Mouse (Mus musculus) hindbrain, embryonic 14.5 days (tissue): ENCODE data around the gene Coq8b. TPM values are rescaled to one million over a fixed set of nuclear protein-coding genes. Genes with fewer than 3 reads are reported as not detected.

Experiments
- ATAC-seq: fragments of 200-750 bp; cut with Nextera tagmentation; 2 replicates; pipeline ENCODE4 v1.8.0; 2017; ENCODE audit warnings: moderate number of reproducible peaks, mild to moderate bottlenecking, moderate TSS enrichment, moderate library complexity; ENCODE audit not compliant: low FRiP score
- DNase-seq: peaks from one replicate; pipeline ENCODE4 v3.0.0-alpha.2; 2015; ENCODE audit warnings: low spot score
- H3K27ac ChIP-seq: fragments of 300-500 bp; sonication (generic); 2 replicates; pipeline ENCODE4 v1.5.1; 2014; ENCODE audit warnings: mild to moderate bottlenecking, moderate library complexity
- H3K27me3 ChIP-seq: fragments of 300-500 bp; sonication (generic); 2 replicates; pipeline ENCODE4 v1.6.1; 2014; ENCODE audit warnings: mild to moderate bottlenecking, low read length, mixed read lengths; ENCODE audit not compliant: control insufficient read depth, insufficient read depth
- H3K36me3 ChIP-seq: fragments of 300-500 bp; sonication (generic); replicated peaks from 2 replicates; pipeline ENCODE4 v1.6.1; 2014; ENCODE audit not compliant: control insufficient read depth, insufficient read depth
- H3K4me1 ChIP-seq: fragments of 300-500 bp; sonication (generic); replicated peaks from 2 replicates; pipeline ENCODE4 v1.6.1; 2014; ENCODE audit warnings: antibody characterized with exemption, low read length, mixed read lengths; ENCODE audit not compliant: control insufficient read depth, insufficient read depth
- H3K4me2 ChIP-seq: fragments of 300-500 bp; sonication (generic); replicated peaks from 2 replicates; pipeline ENCODE4 v1.6.1; 2014; ENCODE audit warnings: mild to moderate bottlenecking, moderate library complexity
- H3K4me3 ChIP-seq: fragments of 300-500 bp; sonication (generic); replicated peaks from 2 replicates; pipeline ENCODE4 v1.5.1; 2014; ENCODE audit warnings: mild to moderate bottlenecking, low read length
- H3K9ac ChIP-seq: fragments of 300-500 bp; sonication (generic); 2 replicates; pipeline ENCODE4 v1.6.1; 2014
- H3K9me3 ChIP-seq: fragments of 300-500 bp; sonication (generic); 2 replicates; pipeline ENCODE4 v1.6.1; 2016; ENCODE audit warnings: low read length; ENCODE audit not compliant: control insufficient read depth
- WGBS: fragments of 180-500 bp; shearing (Covaris S2); extraction: QIAGEN DNeasy Blood & Tissue Kit; methylation state at CpG from one replicate; pipeline ENCODE4 v1.1.7; 2014; 5-methylcytosine and 5-hydroxymethylcytosine counted together
- polyA plus RNA-seq: library from polyadenylated mRNA; unstranded; fragments of >200 nt; fragmentation: Nextera tagmentation; extraction: Ambion mirVana; gene quantifications from 2 replicates; pipeline ENCODE4 v1.2.1, GENCODE M21; 2014

Gene Coq8b
- polyA plus RNA-seq, 1 experiment from 2014 or later, result 17.8 TPM

DNA sequence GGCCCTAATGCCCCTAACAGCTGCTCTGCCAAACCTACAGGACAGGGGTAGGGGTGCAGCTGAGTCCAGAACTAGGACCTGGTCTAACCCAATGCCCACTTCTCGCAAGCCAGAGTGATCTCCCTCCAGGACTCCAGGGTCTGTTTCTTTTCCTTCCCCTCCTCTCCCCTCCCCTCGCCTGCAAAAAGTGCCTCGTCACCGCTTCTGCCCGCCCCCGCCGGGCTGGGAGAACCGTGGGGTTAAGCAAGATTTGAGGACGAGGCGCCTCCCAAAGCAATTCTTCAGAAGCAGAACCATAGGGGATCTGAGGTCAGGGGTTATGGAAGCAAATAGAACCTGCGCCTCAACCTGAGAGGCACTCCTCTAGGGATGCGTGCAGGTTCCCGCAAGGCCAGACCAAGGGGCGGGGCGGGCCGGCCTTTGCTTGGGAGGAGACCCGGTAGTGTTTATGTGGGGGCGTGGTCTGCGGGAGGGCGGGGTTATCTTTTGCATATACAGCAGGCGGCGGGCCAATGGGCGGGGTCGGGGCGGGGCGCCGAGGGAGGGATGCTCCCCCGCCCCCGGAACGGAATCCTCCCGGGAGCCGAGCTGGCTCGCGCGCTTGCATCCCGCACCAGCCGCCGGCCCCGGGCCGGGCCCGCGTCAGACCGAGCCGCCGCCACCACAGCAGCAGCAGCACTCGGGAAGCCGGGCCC is 25.5 kb downstream of the Coq8b start, which contains the start of gene Numbl:
TSS of gene Numbl (plus strand) at position 229 of the 695 bp plus-strand sequence.
- ATAC-seq (peak; percentile 75), DNase-seq (peak; percentile 93)
- H3K4me3 ChIP-seq, result peak within 1 kb of the TSS; percentile 68
- no peaks in the 10 kb centered on the region for H3K27me3 ChIP-seq
- H3K36me3 ChIP-seq, result peaks cover 19% of the 10 kb centered on the region
- H3K4me2 ChIP-seq, result peak within 1 kb of the TSS; percentile 78
- WGBS, result under 1% methylated on average over 46 of the region's 47 CpGs
- H3K4me1 ChIP-seq, result peaks cover 31% of the 10 kb centered on the region
- H3K9me3 ChIP-seq, result no peaks in the 10 kb centered on the region
- H3K27ac ChIP-seq, result peak within 1 kb of the TSS; percentile 90
- H3K9ac ChIP-seq, result peak within 1 kb of the TSS; percentile 95

DNA sequence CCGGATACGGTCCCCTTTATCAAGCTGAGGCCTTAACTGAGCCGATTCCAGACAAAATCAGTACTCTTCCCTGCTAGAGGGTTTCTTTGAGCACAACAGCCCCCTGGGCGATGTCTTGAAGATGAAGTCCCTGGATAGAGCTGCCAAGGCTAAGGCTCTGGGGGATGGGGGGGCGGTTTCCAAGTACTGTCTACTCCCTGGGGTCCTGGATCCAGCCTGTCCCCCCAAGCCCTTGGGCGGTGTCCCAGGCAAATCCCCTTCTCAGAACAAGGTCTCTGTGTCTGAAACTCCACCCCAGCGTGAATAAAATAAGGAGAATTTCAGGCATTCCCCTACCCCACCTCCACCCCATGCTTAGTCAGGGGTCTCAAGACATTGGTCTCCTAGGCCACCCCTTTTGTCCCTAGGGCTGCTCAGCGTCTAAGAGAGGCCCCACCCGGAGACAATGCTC is 26.5 kb downstream of the Coq8b start:
- Histone ChIP-seq H3K4me1 (peaks cover 31% of the 10 kb centered on the region), H3K27ac (peak overlapping the region; percentile 90), H3K36me3 (peaks cover 26% of the 10 kb centered on the region), H3K9ac (peak overlapping the region; percentile 95), H3K9me3 (no peaks in the 10 kb centered on the region), H3K4me3 (peak overlapping the region; percentile 68), H3K27me3 (no peaks in the 10 kb centered on the region), H3K4me2 (peak overlapping the region; percentile 78)
- DNase-seq, result no peak
- WGBS, result 1% methylated on average over 9 of the region's 9 CpGs
- ATAC-seq, result peak; percentile 13; the same call in 1 of the 2 replicates

DNA sequence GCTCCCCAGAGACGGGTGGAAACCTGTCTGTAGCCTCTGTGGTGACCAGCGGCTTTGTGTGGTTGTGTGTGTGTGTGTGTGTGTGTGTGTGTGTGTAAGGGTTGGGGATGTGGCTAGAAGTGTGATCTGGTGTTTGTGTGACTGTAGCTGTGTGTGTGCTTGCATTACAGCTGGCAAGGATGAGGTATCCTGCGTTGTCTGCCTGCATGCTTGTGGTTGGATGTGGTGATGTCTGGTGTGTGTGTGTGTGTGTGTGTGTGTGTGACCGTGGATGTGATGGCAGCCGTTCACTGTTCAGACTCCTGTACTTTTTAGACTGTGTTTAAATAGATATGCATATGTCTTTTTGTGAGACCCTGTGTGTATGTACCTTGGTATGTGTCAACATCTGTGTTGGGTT is 26.9 kb downstream of the Coq8b start:
- peaks cover 31% of the 10 kb centered on the region for H3K4me1 ChIP-seq
- DNase-seq, result peak; percentile 46
- H3K9ac ChIP-seq, result peak overlapping the region; percentile 95
- H3K4me2 ChIP-seq, result peak overlapping the region; percentile 78
- 8% methylated on average over 5 of the region's 5 CpGs for WGBS
- H3K27ac ChIP-seq, result peak overlapping the region; percentile 90
- no peak for ATAC-seq
- peak overlapping the region; percentile 68 for H3K4me3 ChIP-seq
- no peaks in the 10 kb centered on the region for H3K27me3 ChIP-seq
- H3K9me3 ChIP-seq, result no peaks in the 10 kb centered on the region
- H3K36me3 ChIP-seq, result peaks cover 30% of the 10 kb centered on the region

DNA sequence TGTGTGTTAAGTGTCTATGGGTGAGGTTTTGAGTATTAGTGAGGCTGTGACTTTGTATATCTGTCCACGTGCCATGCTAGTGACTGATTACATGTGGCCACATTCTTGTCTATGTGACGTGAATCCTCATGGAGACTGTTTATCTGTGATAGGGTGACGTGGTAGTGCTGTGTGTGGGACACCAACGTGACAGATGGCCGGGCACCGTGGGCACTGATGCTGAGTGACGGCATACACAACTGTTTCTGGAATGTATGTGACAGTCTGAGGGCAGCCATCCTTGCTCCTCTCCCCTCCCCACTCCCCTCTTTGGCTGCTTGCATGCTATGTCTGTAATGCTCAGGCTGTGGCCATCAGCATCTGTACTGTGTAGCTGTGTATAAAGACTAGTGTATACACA is 28.0 kb downstream of the Coq8b start:
- H3K4me2 ChIP-seq, result peak overlapping the region; percentile 78
- peak overlapping the region; percentile 68 for H3K4me3 ChIP-seq
- ATAC-seq (no peak), DNase-seq (no peak)
- H3K27ac ChIP-seq, result peak overlapping the region; percentile 90
- no peaks in the 10 kb centered on the region for H3K27me3 ChIP-seq
- H3K4me1 ChIP-seq, result peaks cover 31% of the 10 kb centered on the region
- peaks cover 41% of the 10 kb centered on the region for H3K36me3 ChIP-seq
- H3K9ac ChIP-seq, result peak overlapping the region; percentile 95
- H3K9me3 ChIP-seq, result no peaks in the 10 kb centered on the region
- 27% methylated on average over 7 of the region's 7 CpGs for WGBS

DNA sequence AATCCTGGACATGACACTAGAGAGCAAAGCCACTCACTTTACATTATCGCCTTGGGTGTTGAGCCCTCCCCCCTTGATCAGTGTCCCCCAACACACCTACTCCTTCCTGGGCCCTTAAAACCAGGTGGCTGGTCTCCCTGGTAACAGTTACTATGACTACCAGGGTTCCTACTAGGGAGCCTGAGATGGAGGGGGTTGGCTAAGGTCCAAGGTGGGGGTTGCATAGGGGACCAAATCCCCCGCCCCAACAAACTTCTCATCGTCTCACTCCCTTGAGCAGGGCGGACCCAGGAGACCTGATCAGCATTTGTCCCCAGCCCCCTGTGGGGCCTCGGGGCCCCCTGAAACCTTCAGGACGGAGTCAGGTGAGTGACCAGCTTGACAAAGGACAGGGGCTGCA is 29.1 kb downstream of the Coq8b start:
- no peak for DNase-seq
- no peaks in the 10 kb centered on the region for H3K27me3 ChIP-seq
- peaks cover 31% of the 10 kb centered on the region for H3K4me1 ChIP-seq
- H3K36me3 ChIP-seq, result peaks cover 52% of the 10 kb centered on the region
- no peak overlapping the region for H3K27ac ChIP-seq
- no peak overlapping the region for H3K4me2 ChIP-seq
- 65% methylated on average over 6 of the region's 6 CpGs for WGBS
- no peaks in the 10 kb centered on the region for H3K9me3 ChIP-seq
- no peak overlapping the region for H3K4me3 ChIP-seq
- ATAC-seq, result no peak
- H3K9ac ChIP-seq, result no peak overlapping the region

DNA sequence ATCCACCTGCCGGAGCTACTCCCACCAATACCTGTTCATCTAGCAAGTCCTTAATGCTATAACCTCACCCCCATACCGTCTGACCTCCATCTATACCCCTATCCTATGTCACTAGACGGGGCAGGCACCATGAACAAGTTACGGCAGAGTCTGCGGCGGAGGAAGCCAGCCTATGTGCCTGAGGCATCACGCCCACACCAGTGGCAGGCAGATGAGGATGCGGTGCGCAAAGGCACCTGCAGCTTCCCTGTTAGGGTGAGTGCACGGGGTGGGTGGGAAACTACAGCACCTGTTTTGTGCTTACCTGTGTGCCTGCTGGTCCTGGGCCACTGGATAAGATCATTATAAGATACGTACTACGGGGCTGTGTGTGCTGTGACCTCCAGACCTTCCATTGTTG is 31.9 kb downstream of the Coq8b start:
- 95% methylated on average over 12 of the region's 12 CpGs for WGBS

DNA sequence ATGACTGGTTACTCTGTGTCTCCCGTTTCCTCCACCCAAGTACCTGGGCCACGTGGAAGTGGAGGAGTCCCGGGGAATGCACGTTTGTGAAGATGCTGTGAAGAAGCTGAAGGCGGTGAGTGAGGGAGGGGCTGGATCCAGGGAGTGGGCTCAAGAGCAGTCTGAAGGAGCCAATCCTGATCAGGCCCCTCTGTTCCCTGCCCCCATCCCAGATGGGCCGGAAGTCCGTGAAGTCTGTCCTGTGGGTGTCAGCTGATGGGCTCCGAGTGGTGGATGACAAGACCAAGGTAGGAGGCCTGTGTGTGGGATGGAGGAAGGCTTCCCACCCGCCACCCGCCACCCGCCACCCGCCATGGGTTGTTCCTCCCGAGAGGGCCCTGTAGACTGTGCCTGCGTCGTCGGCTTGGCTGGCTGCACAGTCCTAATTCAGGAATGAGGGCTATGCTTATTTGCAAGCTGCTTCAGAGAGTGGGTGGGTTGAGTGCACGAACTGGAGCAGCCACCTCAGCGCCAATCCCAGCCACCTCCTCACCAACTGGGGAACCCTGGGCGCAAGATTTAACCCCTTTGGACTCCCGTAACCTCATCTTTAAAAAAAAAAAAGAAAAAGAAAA is 33.8 kb downstream of the Coq8b start:
- ATAC-seq (no peak), DNase-seq (no peak)
- Histone ChIP-seq H3K9ac (no peak overlapping the region), H3K4me3 (no peak overlapping the region), H3K27me3 (no peaks in the 10 kb centered on the region), H3K27ac (no peak overlapping the region), H3K9me3 (no peaks in the 10 kb centered on the region), H3K4me2 (no peak overlapping the region), H3K36me3 (peaks cover 99% of the 10 kb centered on the region), H3K4me1 (peaks cover 6% of the 10 kb centered on the region; the same call in 1 of the 2 replicates)
- 82% methylated on average over 20 of the region's 20 CpGs for WGBS

More for the DNA sequence above, 31.9 kb downstream of the Coq8b start:
- H3K4me3 ChIP-seq, result no peak overlapping the region
- no peak for ATAC-seq
- no peaks in the 10 kb centered on the region for H3K9me3 ChIP-seq
- H3K4me1 ChIP-seq, result peaks cover 24% of the 10 kb centered on the region
- DNase-seq, result no peak
- no peak overlapping the region for H3K27ac ChIP-seq
- no peak overlapping the region for H3K4me2 ChIP-seq
- H3K36me3 ChIP-seq, result peaks cover 80% of the 10 kb centered on the region
- no peak overlapping the region for H3K9ac ChIP-seq
- H3K27me3 ChIP-seq, result no peaks in the 10 kb centered on the region

DNA sequence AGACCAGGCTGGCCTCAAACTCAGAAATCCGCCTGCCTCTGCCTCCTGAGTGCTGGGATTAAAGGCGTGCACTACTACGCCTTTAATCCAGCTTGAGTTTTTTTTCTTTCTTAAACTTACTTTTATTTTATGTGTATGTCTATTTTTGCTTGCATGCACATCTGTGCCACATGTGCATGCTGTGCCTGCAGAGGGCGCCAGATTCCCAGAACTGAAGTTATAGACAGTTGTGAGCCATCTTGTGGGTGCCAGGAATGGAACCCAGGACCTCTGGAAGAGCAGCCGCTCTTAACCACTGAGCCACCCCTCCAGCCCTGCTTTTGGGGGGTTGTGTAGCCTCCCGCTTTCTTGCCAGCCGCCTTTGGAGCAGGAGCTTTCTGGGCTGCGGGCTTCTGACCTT is 38.6 kb downstream of the Coq8b start:
- H3K27ac ChIP-seq, result no peak overlapping the region
- no peak overlapping the region for H3K4me3 ChIP-seq
- ATAC-seq, result no peak
- H3K9me3 ChIP-seq, result no peaks in the 10 kb centered on the region
- no peaks in the 10 kb centered on the region for H3K27me3 ChIP-seq
- H3K4me1 ChIP-seq, result no peaks in the 10 kb centered on the region
- no peak for DNase-seq
- H3K36me3 ChIP-seq, result peaks cover 98% of the 10 kb centered on the region
- H3K4me2 ChIP-seq, result no peak overlapping the region
- WGBS, result 91% methylated on average over 8 of the region's 8 CpGs
- no peak overlapping the region for H3K9ac ChIP-seq

DNA sequence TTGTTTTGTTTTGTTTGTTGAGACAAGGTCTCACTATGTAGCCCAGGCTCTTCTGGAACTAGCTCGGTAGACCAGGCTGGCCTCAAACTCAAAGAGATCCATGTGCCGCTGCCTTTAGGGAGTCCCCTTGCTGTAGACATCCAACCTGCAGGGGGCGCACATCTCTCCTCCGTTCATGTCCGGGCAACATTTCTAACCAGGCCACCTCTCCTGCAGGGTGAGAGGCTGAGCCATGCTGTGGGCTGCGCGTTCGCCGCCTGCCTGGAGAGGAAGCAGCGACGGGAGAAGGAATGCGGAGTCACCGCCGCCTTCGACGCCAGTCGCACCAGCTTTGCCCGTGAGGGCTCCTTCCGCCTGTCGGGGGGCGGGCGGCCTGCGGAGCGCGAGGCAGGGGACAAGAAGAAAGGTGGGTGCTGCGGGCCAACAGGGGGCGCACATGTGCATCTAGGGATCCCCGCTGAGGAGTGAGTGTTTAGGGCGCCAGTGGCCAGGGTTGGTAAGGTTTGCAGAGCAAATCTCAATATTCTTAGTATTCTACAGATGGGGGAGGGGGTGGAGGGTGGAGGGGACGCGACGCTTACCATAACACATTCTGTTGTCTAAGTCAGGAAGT is 41.0 kb downstream of the Coq8b start:
- H3K4me2 ChIP-seq, result no peak overlapping the region
- WGBS, result 57% methylated on average over 32 of the region's 32 CpGs
- no peak for ATAC-seq
- peaks cover 98% of the 10 kb centered on the region for H3K36me3 ChIP-seq
- H3K4me3 ChIP-seq, result no peak overlapping the region
- H3K9me3 ChIP-seq, result no peaks in the 10 kb centered on the region
- no peak overlapping the region for H3K9ac ChIP-seq
- no peaks in the 10 kb centered on the region for H3K27me3 ChIP-seq
- DNase-seq, result no peak
- H3K4me1 ChIP-seq, result no peaks in the 10 kb centered on the region
- H3K27ac ChIP-seq, result no peak overlapping the region
